Mouse (Mus musculus) WW6 (cell line): ENCODE results near the gene Rpsa.

Experiments
- DNase-seq: peaks from one replicate; pipeline ENCODE4 v3.0.0-alpha.2; 2013; ENCODE audit warnings: low read depth, low spot score

Rpsa gene

GRCm38 (mm10) chr9:120167826-120168225 lies 40.3 kb downstream of the Rpsa start:
- no peak for DNase-seq

GRCm38 (mm10) chr9:120171295-120171694 lies 43.8 kb downstream of the Rpsa start:
- DNase-seq: no peak

GRCm38 (mm10) chr9:120174436-120175137 lies 47.1 kb downstream of the Rpsa start:
- no peak for DNase-seq

DNA sequence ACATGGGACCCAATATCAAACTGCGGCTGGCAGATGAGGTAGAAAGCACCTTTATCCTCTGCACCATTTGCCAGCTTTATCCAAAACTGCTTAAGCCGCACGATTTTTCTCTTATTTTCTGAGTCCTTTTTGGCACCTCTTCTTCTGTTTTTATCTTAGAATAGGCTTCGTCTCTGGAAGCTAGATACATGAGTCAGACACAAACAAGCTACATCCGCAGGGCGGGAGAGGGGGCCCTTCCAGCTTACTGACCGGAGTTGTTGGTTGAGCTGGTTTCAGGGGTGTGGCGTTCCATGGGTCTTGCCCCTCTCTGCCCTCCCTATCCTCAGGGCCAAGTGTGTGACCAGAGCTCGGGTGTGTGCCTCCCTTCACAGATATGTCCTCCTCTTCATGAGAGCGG lies 51.3 kb downstream of the Rpsa start:
- DNase-seq: no peak
